Mouse (Mus musculus): ENCODE results near the gene Cenpv. TPM values are rescaled to one million over a fixed set of nuclear protein-coding genes. Genes with fewer than 3 reads are reported as not detected.

Gene Cenpv
- polyA plus RNA-seq, 1 experiment = 21.6 TPM

DNA sequence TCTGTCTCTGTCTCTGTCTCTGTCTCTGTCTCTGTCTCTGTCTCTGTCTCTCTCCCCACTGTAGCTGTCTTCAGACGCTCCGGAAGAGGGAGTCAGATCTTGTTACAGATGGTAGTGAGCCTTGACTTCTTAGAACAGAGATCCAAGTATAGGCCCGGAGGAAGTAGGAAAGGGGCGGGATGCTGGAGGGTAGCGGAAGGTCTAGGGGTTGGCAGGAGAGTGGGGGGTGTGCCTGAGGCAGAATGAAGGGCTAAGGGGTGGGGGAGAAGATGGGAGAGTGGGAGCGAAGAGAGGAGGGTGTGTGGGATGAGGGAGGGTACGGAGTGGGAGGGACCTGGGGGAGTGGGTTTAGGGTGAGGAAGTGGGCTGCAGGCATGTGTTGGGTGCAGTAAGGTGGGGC, 26.7 kb upstream of the Cenpv start:
- H3K4me3 ChIP-seq (ENCODE audit: insufficient read depth, poor library complexity, severe bottlenecking) = no peak overlapping the region
- no peaks in the 10 kb centered on the region for H3K36me3 ChIP-seq (ENCODE audit: control insufficient read depth, insufficient read depth)
- H3K79me2 ChIP-seq (ENCODE audit: control insufficient read depth, insufficient read depth) = no peaks in the 10 kb centered on the region
- no peaks in the 10 kb centered on the region for H3K79me3 ChIP-seq (ENCODE audit: low read depth)
- TF ChIP-seq MYOD1 (IDR thresholded peaks at IDR 0.05; ENCODE audit: control insufficient read depth, insufficient read length, low read depth) (no peak), MAX (IDR thresholded peaks at IDR 0.05) (no peak), CEBPB (IDR thresholded peaks at IDR 0.05; ENCODE audit: low read depth) (no peak), MYOG (IDR thresholded peaks at IDR 0.05; ENCODE audit: control insufficient read depth, extremely low read depth, insufficient read length) (no peak), CTCF (IDR thresholded peaks at IDR 0.05; ENCODE audit: control insufficient read depth, insufficient read depth, insufficient read length) (no peak), FOSL1 (IDR thresholded peaks at IDR 0.05; ENCODE audit: insufficient read depth, low read length, poor library complexity, severe bottlenecking) (no peak), USF1 (IDR thresholded peaks at IDR 0.05; ENCODE audit: low read depth) (no peak)
- H3K27me3 ChIP-seq (ENCODE audit: control insufficient read depth, insufficient read depth, insufficient read length) = peaks cover 4% of the 10 kb centered on the region
- no peak overlapping the region for H3ac ChIP-seq (ENCODE audit: control insufficient read depth, insufficient read length, low read depth)

DNA sequence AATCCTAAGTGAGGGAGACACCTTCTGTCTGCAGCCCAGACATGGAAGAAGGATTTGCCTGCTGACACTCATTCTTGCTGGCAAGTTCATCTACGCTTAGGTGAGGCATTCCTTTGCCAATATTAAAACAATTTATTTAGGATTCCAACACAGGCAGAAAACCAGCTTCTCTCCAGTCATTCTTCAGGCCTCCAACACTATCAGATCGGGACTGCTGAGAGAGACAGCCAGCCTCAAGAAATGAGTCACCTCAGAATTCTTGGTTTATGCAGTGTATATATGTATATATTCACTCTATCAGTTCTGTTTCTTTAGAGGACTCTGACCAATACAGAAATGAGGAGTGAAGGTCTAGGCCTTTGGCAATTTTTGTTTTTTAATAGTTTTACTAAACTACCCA, 24.5 kb upstream of the Cenpv start:
- no peaks in the 10 kb centered on the region for H3K79me2 ChIP-seq (ENCODE audit: control insufficient read depth, insufficient read depth)
- TF ChIP-seq MYOG (IDR thresholded peaks at IDR 0.05; ENCODE audit: control insufficient read depth, extremely low read depth, insufficient read length) (no peak), CEBPB (IDR thresholded peaks at IDR 0.05; ENCODE audit: low read depth) (no peak), MAX (IDR thresholded peaks at IDR 0.05) (no peak), FOSL1 (IDR thresholded peaks at IDR 0.05; ENCODE audit: insufficient read depth, low read length, poor library complexity, severe bottlenecking) (no peak), MYOD1 (IDR thresholded peaks at IDR 0.05; ENCODE audit: control insufficient read depth, insufficient read length, low read depth) (no peak), USF1 (IDR thresholded peaks at IDR 0.05; ENCODE audit: low read depth) (no peak), CTCF (IDR thresholded peaks at IDR 0.05; ENCODE audit: control insufficient read depth, insufficient read depth, insufficient read length) (no peak)
- peaks cover 4% of the 10 kb centered on the region for H3K27me3 ChIP-seq (ENCODE audit: control insufficient read depth, insufficient read depth, insufficient read length)
- H3K4me3 ChIP-seq (ENCODE audit: insufficient read depth, poor library complexity, severe bottlenecking) = no peak overlapping the region
- H3K79me3 ChIP-seq (ENCODE audit: low read depth) = no peaks in the 10 kb centered on the region
- H3ac ChIP-seq (ENCODE audit: control insufficient read depth, insufficient read length, low read depth) = no peak overlapping the region
- H3K36me3 ChIP-seq (ENCODE audit: control insufficient read depth, insufficient read depth) = no peaks in the 10 kb centered on the region

DNA sequence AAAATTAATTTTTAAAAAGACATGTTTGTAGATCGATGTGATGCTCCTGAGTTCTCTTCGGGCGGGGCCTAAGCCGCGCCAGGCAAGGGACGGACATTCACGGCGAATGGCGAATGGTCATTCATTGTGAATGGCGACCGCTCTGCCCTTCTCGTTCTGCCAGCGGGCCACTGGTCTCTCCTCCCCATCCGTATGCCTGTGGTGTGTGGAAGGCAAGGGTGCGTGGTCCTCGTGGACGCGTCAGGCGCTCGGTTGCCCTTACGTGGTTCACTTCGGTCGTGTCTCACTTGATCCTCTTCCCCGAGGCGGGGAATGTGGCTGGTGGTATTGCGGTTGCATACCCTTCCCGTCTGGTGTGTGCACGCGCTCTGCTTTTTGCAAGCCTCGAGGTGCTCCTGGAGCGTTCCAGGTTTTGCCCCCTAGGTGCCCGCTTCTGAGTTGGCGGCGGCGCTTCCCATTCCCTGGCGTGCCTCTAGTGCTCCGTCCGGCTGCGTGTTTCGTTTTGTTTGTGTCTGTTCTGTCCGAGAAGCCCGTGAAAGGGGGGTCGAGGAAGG, 21.5 kb upstream of the Cenpv start:
- no peak overlapping the region for H3K4me3 ChIP-seq (ENCODE audit: insufficient read depth, poor library complexity, severe bottlenecking)
- no peak for TF ChIP-seq CEBPB (IDR thresholded peaks at IDR 0.05; ENCODE audit: low read depth)
- H3ac ChIP-seq (ENCODE audit: control insufficient read depth, insufficient read length, low read depth) = no peak overlapping the region
- no peaks in the 10 kb centered on the region for H3K79me3 ChIP-seq (ENCODE audit: low read depth)
- no peaks in the 10 kb centered on the region for H3K36me3 ChIP-seq (ENCODE audit: control insufficient read depth, insufficient read depth)
- H3K27me3 ChIP-seq (ENCODE audit: control insufficient read depth, insufficient read depth, insufficient read length) = no peaks in the 10 kb centered on the region
- no peaks in the 10 kb centered on the region for H3K79me2 ChIP-seq (ENCODE audit: control insufficient read depth, insufficient read depth)

DNA sequence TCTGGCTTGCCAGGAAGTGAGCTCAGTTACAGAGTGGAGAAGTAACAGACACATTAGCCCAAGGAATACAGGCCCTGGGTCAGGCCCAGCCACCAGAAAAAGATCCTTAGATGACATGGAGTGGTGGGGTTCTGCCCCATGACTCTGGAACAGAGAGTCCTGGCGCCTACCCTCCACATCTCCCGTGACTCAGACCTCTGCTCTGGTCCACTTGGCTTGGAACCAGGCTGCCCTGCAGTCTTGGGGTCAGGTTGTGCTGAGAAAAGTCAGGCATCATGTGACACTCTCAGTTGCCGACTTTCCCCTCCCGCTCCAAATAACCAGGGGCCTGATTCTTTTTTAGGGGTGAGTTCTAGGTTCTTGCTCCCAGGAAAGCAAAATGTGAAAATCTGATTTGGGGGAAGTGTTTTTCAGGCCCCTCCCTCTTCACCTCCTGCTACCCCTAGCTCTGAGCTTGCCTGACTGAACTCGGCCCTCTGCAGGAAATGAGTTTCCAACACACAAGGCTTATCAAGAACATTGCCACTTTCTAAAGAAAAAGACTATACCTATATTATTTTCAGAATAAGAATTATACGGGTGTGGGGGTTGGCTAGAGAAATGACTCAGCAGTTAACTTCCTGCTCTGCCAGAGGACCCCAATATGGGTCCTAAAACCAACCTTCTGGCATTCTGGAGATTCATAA, 20.0 kb upstream of the Cenpv start:
- Histone ChIP-seq H3K36me3 (ENCODE audit: control insufficient read depth, insufficient read depth) (peaks cover 12% of the 10 kb centered on the region), H3K79me2 (ENCODE audit: control insufficient read depth, insufficient read depth) (peaks cover 10% of the 10 kb centered on the region), H3K79me3 (ENCODE audit: low read depth) (peaks cover 7% of the 10 kb centered on the region), H3ac (ENCODE audit: control insufficient read depth, insufficient read length, low read depth) (no peak overlapping the region), H3K27me3 (ENCODE audit: control insufficient read depth, insufficient read depth, insufficient read length) (no peaks in the 10 kb centered on the region), H3K4me3 (ENCODE audit: insufficient read depth, poor library complexity, severe bottlenecking) (no peak overlapping the region)
- no peak for TF ChIP-seq MYOD1 (IDR thresholded peaks at IDR 0.05; ENCODE audit: control insufficient read depth, insufficient read length, low read depth)
- peak; percentile 86 for TF ChIP-seq USF1 (IDR thresholded peaks at IDR 0.05; ENCODE audit: low read depth)

DNA sequence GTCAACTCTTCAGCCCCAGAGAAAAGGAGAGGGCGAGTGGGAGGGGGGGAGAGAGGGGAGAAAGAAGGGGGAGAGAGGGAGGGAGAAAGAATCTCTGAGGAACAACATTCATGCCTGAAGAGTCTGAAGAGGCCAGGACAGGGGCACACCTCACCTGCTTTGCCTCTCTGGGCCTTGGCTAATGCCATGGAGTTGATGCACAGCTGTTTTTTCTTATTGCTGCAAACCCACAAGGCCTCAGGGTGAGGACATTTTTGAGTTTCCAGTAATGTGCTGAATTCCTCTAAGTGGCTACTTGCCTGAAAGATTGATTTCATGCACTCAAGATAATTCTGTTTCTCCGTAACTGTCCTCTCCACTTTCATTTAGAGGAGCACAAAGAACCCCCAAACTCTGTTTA, 19.1 kb upstream of the Cenpv start:
- peaks cover 16% of the 10 kb centered on the region for H3K79me3 ChIP-seq (ENCODE audit: low read depth)
- no peak overlapping the region for H3K4me3 ChIP-seq (ENCODE audit: insufficient read depth, poor library complexity, severe bottlenecking)
- H3K79me2 ChIP-seq (ENCODE audit: control insufficient read depth, insufficient read depth) = peaks cover 20% of the 10 kb centered on the region
- H3ac ChIP-seq (ENCODE audit: control insufficient read depth, insufficient read length, low read depth) = no peak overlapping the region
- TF ChIP-seq FOSL1 (IDR thresholded peaks at IDR 0.05; ENCODE audit: insufficient read depth, low read length, poor library complexity, severe bottlenecking) (no peak), MYOD1 (IDR thresholded peaks at IDR 0.05; ENCODE audit: control insufficient read depth, insufficient read length, low read depth) (no peak), MYOG (IDR thresholded peaks at IDR 0.05; ENCODE audit: control insufficient read depth, extremely low read depth, insufficient read length) (no peak), USF1 (IDR thresholded peaks at IDR 0.05; ENCODE audit: low read depth) (no peak), CTCF (IDR thresholded peaks at IDR 0.05; ENCODE audit: control insufficient read depth, insufficient read depth, insufficient read length) (no peak), MAX (IDR thresholded peaks at IDR 0.05) (no peak), CEBPB (IDR thresholded peaks at IDR 0.05; ENCODE audit: low read depth) (no peak)
- no peaks in the 10 kb centered on the region for H3K27me3 ChIP-seq (ENCODE audit: control insufficient read depth, insufficient read depth, insufficient read length)
- peaks cover 22% of the 10 kb centered on the region for H3K36me3 ChIP-seq (ENCODE audit: control insufficient read depth, insufficient read depth)

DNA sequence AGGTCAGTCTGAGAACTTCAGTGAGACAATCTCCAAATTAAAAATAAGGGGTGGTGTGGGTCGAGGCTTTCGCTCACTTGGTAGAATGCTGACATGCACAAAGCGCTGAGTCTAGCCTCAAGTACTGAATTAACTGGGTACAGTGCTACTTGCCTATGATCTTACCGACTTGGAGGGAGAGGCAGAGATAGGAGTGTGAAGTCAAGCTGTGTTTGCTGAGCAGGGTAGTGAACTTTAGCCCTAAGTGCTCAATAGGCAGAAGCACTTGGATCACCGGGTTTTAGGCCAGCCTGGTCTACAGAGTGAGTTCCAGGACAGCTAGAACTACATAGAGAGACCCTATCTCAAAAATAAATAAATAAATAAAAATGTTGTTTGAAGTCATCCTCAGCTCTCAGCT, 18.1 kb upstream of the Cenpv start:
- no peak overlapping the region for H3ac ChIP-seq (ENCODE audit: control insufficient read depth, insufficient read length, low read depth)
- peaks cover 27% of the 10 kb centered on the region for H3K36me3 ChIP-seq (ENCODE audit: control insufficient read depth, insufficient read depth)
- H3K79me3 ChIP-seq (ENCODE audit: low read depth) = peaks cover 21% of the 10 kb centered on the region
- H3K27me3 ChIP-seq (ENCODE audit: control insufficient read depth, insufficient read depth, insufficient read length) = no peaks in the 10 kb centered on the region
- H3K4me3 ChIP-seq (ENCODE audit: insufficient read depth, poor library complexity, severe bottlenecking) = no peak overlapping the region
- H3K79me2 ChIP-seq (ENCODE audit: control insufficient read depth, insufficient read depth) = peaks cover 27% of the 10 kb centered on the region
- no peak for TF ChIP-seq FOSL1 (IDR thresholded peaks at IDR 0.05; ENCODE audit: insufficient read depth, low read length, poor library complexity, severe bottlenecking)
- TF ChIP-seq USF1 (IDR thresholded peaks at IDR 0.05; ENCODE audit: low read depth) = no peak
- TF ChIP-seq CEBPB (IDR thresholded peaks at IDR 0.05; ENCODE audit: low read depth) = no peak
- TF ChIP-seq MYOD1 (IDR thresholded peaks at IDR 0.05; ENCODE audit: control insufficient read depth, insufficient read length, low read depth) = no peak
- TF ChIP-seq CTCF (IDR thresholded peaks at IDR 0.05; ENCODE audit: control insufficient read depth, insufficient read depth, insufficient read length) = no peak
- TF ChIP-seq MAX (IDR thresholded peaks at IDR 0.05) = no peak
- no peak for TF ChIP-seq MYOG (IDR thresholded peaks at IDR 0.05; ENCODE audit: control insufficient read depth, extremely low read depth, insufficient read length)
